Mouse (Mus musculus): Measurements from ENCODE around the gene Homer3. TPM values are rescaled to one million over a fixed set of nuclear protein-coding genes. Genes with fewer than 3 reads are reported as not detected.

Gene Homer3
- polyA plus RNA-seq (2014; fragmentation: Nextera tagmentation; extraction: Ambion mirVana): 16.8 and 25.5 TPM in 2 replicates

GRCm38 (mm10) chr8:70282603-70283135 is at the start of gene Homer3:
Homer3 (plus strand) TSS chr8:70282827.
- H3K36me3 ChIP-seq (ENCODE audit: control insufficient read depth, insufficient read depth, low read length): peaks cover 7% of the 10 kb centered on the region; the same call in 1 of the 2 replicates
- under 1% methylated on average over 18 of the region's 36 CpGs for WGBS
- no peaks in the 10 kb centered on the region for H3K27me3 ChIP-seq (ENCODE audit: control insufficient read depth, insufficient read depth, low read length)
- peak within 1 kb of the TSS; percentile 77 for H3K4me3 ChIP-seq (ENCODE audit: low read depth, low read length)
- peak within 1 kb of the TSS; percentile 80 for H3K9ac ChIP-seq (replicated peaks; ENCODE audit: low read depth, low read length)
- H3K9me3 ChIP-seq (ENCODE audit: control insufficient read depth, low read length): no peaks in the 10 kb centered on the region
- H3K4me1 ChIP-seq (ENCODE audit: control insufficient read depth, insufficient read depth, low read length): 0 out of 2 replicates have a peak, but pooled peaks cover 7% of the 10 kb centered on the region
- peak within 1 kb of the TSS; percentile 39; the same call in 1 of the 2 replicates for H3K27ac ChIP-seq (ENCODE audit: low read depth, low read length)
- H3K4me2 ChIP-seq (ENCODE audit: low read depth, low read length): peak within 1 kb of the TSS; percentile 52
- ATAC-seq (ENCODE audit: low read depth): peak; percentile 87

GRCm38 (mm10) chr8:70233606-70234005 is 49.0 kb upstream of the Homer3 start:
- Histone ChIP-seq H3K27me3 (ENCODE audit: control insufficient read depth, insufficient read depth, low read length) (no peaks in the 10 kb centered on the region), H3K9me3 (ENCODE audit: control insufficient read depth, low read length) (no peaks in the 10 kb centered on the region), H3K4me3 (ENCODE audit: low read depth, low read length) (peak overlapping the region; percentile 82), H3K27ac (ENCODE audit: low read depth, low read length) (peak overlapping the region; percentile 93), H3K36me3 (ENCODE audit: control insufficient read depth, insufficient read depth, low read length) (peaks cover 31% of the 10 kb centered on the region), H3K4me1 (ENCODE audit: control insufficient read depth, insufficient read depth, low read length) (peaks cover 16% of the 10 kb centered on the region), H3K9ac (replicated peaks; ENCODE audit: low read depth, low read length) (peak overlapping the region; percentile 86), H3K4me2 (ENCODE audit: low read depth, low read length) (peak overlapping the region; percentile 80)
- ATAC-seq (ENCODE audit: low read depth): peak; percentile 52
- 5% methylated on average over 13 of the region's 13 CpGs for WGBS

DNA sequence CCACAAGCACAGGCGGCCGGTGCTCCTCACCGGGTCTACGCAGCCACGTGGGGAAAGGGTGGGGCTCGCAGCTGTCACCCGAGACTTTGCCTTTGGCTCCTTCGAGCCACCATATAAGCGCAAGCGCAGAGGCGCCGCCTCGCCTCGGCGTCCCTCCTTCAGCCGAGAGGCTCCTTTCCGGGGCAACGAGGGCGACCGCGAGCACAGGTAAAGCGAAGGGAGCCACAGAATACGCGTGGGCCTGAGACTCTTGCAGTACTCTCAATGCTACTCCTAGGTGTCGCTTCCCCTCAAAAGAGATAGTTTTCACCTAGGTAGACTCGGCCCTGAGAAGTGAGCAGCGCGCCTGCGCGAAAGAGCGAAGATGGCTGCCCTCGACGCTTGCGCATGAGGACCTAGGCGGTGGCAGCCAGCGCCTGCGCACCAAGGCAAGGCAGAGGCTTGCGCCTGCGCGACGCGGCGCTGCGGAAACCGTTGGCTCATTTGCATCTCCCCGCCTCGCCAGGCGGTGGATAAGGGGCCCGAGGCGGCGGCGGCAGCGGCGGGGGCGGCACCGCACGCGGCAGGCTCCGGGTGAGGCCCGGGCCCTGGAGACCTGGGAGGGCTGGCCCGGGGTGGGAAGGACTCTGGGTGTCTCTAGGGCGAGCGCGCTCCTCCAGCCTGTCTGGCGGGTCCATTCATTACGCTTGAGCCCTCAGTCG is 48.4 kb upstream of the Homer3 start, which contains the start of the genes Sugp2 and Armc6:
Sugp2 (plus strand) TSS at position 147 of the 701 bp plus-strand sequence.
Armc6 (minus strand) TSS at position 387 of the 701 bp plus-strand sequence.
- Histone ChIP-seq H3K27ac (ENCODE audit: low read depth, low read length) (peak within 1 kb of the TSS; percentile 93), H3K9me3 (ENCODE audit: control insufficient read depth, low read length) (no peaks in the 10 kb centered on the region), H3K4me2 (ENCODE audit: low read depth, low read length) (peak within 1 kb of the TSS; percentile 80), H3K27me3 (ENCODE audit: control insufficient read depth, insufficient read depth, low read length) (no peaks in the 10 kb centered on the region), H3K4me1 (ENCODE audit: control insufficient read depth, insufficient read depth, low read length) (peaks cover 16% of the 10 kb centered on the region), H3K36me3 (ENCODE audit: control insufficient read depth, insufficient read depth, low read length) (peaks cover 27% of the 10 kb centered on the region), H3K4me3 (ENCODE audit: low read depth, low read length) (peak within 1 kb of the TSS; percentile 82), H3K9ac (replicated peaks; ENCODE audit: low read depth, low read length) (peak within 1 kb of the TSS; percentile 86)
- peak; percentile 96 for ATAC-seq (ENCODE audit: low read depth)
- under 1% methylated on average over 67 of the region's 67 CpGs for WGBS

- H3K4me1 ChIP-seq (ENCODE audit: control insufficient read depth, insufficient read depth, low read length): peaks cover 16% of the 10 kb centered on the region
- H3K27ac ChIP-seq (ENCODE audit: low read depth, low read length): peak overlapping the region; percentile 93
- no peaks in the 10 kb centered on the region for H3K9me3 ChIP-seq (ENCODE audit: control insufficient read depth, low read length)
- H3K4me3 ChIP-seq (ENCODE audit: low read depth, low read length): peak overlapping the region; percentile 82
- under 1% methylated on average over 15 of the region's 15 CpGs for WGBS
- H3K9ac ChIP-seq (replicated peaks; ENCODE audit: low read depth, low read length): peak overlapping the region; percentile 86
- no peaks in the 10 kb centered on the region for H3K27me3 ChIP-seq (ENCODE audit: control insufficient read depth, insufficient read depth, low read length)
- ATAC-seq (ENCODE audit: low read depth): no peak
- H3K36me3 ChIP-seq (ENCODE audit: control insufficient read depth, insufficient read depth, low read length): peaks cover 22% of the 10 kb centered on the region
- peak overlapping the region; percentile 80 for H3K4me2 ChIP-seq (ENCODE audit: low read depth, low read length)
Observed at GRCm38 (mm10) chr8:70234781-70235128, 47.9 kb upstream of the Homer3 start.

- ATAC-seq (ENCODE audit: low read depth): no peak
- Histone ChIP-seq H3K27ac (ENCODE audit: low read depth, low read length) (no peak overlapping the region), H3K4me2 (ENCODE audit: low read depth, low read length) (no peak overlapping the region), H3K4me1 (ENCODE audit: control insufficient read depth, insufficient read depth, low read length) (peaks cover 15% of the 10 kb centered on the region), H3K9me3 (ENCODE audit: control insufficient read depth, low read length) (no peaks in the 10 kb centered on the region), H3K9ac (replicated peaks; ENCODE audit: low read depth, low read length) (no peak overlapping the region), H3K27me3 (ENCODE audit: control insufficient read depth, insufficient read depth, low read length) (no peaks in the 10 kb centered on the region), H3K4me3 (ENCODE audit: low read depth, low read length) (no peak overlapping the region), H3K36me3 (ENCODE audit: control insufficient read depth, insufficient read depth, low read length) (peaks cover 48% of the 10 kb centered on the region)
- 95% methylated on average over 2 of the region's 2 CpGs for WGBS
Observed at GRCm38 (mm10) chr8:70237842-70238241, 44.8 kb upstream of the Homer3 start.

GRCm38 (mm10) chr8:70240642-70241041 is 42.0 kb upstream of the Homer3 start:
- ATAC-seq (ENCODE audit: low read depth): no peak
- no peak overlapping the region for H3K4me2 ChIP-seq (ENCODE audit: low read depth, low read length)

GRCm38 (mm10) chr8:70246622-70247021 is 36.0 kb upstream of the Homer3 start:
- H3K9ac ChIP-seq (replicated peaks; ENCODE audit: low read depth, low read length): no peak overlapping the region
- ATAC-seq (ENCODE audit: low read depth): no peak
- peaks cover 9% of the 10 kb centered on the region; the same call in 1 of the 2 replicates for H3K4me1 ChIP-seq (ENCODE audit: control insufficient read depth, insufficient read depth, low read length)
- no peaks in the 10 kb centered on the region for H3K27me3 ChIP-seq (ENCODE audit: control insufficient read depth, insufficient read depth, low read length)
- H3K9me3 ChIP-seq (ENCODE audit: control insufficient read depth, low read length): no peaks in the 10 kb centered on the region
- no peak overlapping the region for H3K4me3 ChIP-seq (ENCODE audit: low read depth, low read length)
- peaks cover 74% of the 10 kb centered on the region for H3K36me3 ChIP-seq (ENCODE audit: control insufficient read depth, insufficient read depth, low read length)
- no peak overlapping the region for H3K4me2 ChIP-seq (ENCODE audit: low read depth, low read length)
- WGBS: 92% methylated on average over 6 of the region's 6 CpGs
- H3K27ac ChIP-seq (ENCODE audit: low read depth, low read length): no peak overlapping the region

More at GRCm38 (mm10) chr8:70240642-70241041, 42.0 kb upstream of the Homer3 start:
- H3K27ac ChIP-seq (ENCODE audit: low read depth, low read length): no peak overlapping the region
- WGBS: 87% methylated on average over 5 of the region's 5 CpGs
- H3K27me3 ChIP-seq (ENCODE audit: control insufficient read depth, insufficient read depth, low read length): no peaks in the 10 kb centered on the region
- H3K4me1 ChIP-seq (ENCODE audit: control insufficient read depth, insufficient read depth, low read length): peaks cover 10% of the 10 kb centered on the region
- H3K9ac ChIP-seq (replicated peaks; ENCODE audit: low read depth, low read length): no peak overlapping the region
- H3K9me3 ChIP-seq (ENCODE audit: control insufficient read depth, low read length): no peaks in the 10 kb centered on the region
- H3K36me3 ChIP-seq (ENCODE audit: control insufficient read depth, insufficient read depth, low read length): peaks cover 70% of the 10 kb centered on the region
- H3K4me3 ChIP-seq (ENCODE audit: low read depth, low read length): no peak overlapping the region

GRCm38 (mm10) chr8:70247841-70248240 is 34.8 kb upstream of the Homer3 start:
- no peaks in the 10 kb centered on the region for H3K27me3 ChIP-seq (ENCODE audit: control insufficient read depth, insufficient read depth, low read length)
- ATAC-seq (ENCODE audit: low read depth): no peak
- peaks cover 74% of the 10 kb centered on the region for H3K36me3 ChIP-seq (ENCODE audit: control insufficient read depth, insufficient read depth, low read length)
- H3K4me1 ChIP-seq (ENCODE audit: control insufficient read depth, insufficient read depth, low read length): peaks cover 9% of the 10 kb centered on the region; the same call in 1 of the 2 replicates
- no peak overlapping the region for H3K27ac ChIP-seq (ENCODE audit: low read depth, low read length)
- no peak overlapping the region for H3K4me2 ChIP-seq (ENCODE audit: low read depth, low read length)
- no peak overlapping the region for H3K4me3 ChIP-seq (ENCODE audit: low read depth, low read length)
- no peak overlapping the region for H3K9ac ChIP-seq (replicated peaks; ENCODE audit: low read depth, low read length)
- no peaks in the 10 kb centered on the region for H3K9me3 ChIP-seq (ENCODE audit: control insufficient read depth, low read length)
- 97% methylated on average over 3 of the region's 3 CpGs for WGBS

- Histone ChIP-seq H3K27me3 (ENCODE audit: control insufficient read depth, insufficient read depth, low read length) (no peaks in the 10 kb centered on the region), H3K4me3 (ENCODE audit: low read depth, low read length) (no peak overlapping the region), H3K27ac (ENCODE audit: low read depth, low read length) (no peak overlapping the region), H3K9me3 (ENCODE audit: control insufficient read depth, low read length) (no peaks in the 10 kb centered on the region), H3K9ac (replicated peaks; ENCODE audit: low read depth, low read length) (no peak overlapping the region), H3K4me2 (ENCODE audit: low read depth, low read length) (no peak overlapping the region), H3K4me1 (ENCODE audit: control insufficient read depth, insufficient read depth, low read length) (no peaks in the 10 kb centered on the region), H3K36me3 (ENCODE audit: control insufficient read depth, insufficient read depth, low read length) (peaks cover 78% of the 10 kb centered on the region)
- ATAC-seq (ENCODE audit: low read depth): no peak
- WGBS: 87% methylated on average over 1 of the region's 1 CpGs
Observed at GRCm38 (mm10) chr8:70254628-70255027, 28.0 kb upstream of the Homer3 start.
